Mouse (Mus musculus): Measurements from ENCODE around the gene Atp2a1.
"Not testable (repeated sequence)": the region's sequence is repeated elsewhere in the genome, so short reads cannot be mapped to it uniquely, and the experiment has no call there.

Atp2a1 gene

GRCm38 (mm10) chr7:126402518-126402917 lies 60.4 kb downstream of the Atp2a1 start:
- DNase-seq = not testable (repeated sequence)

GRCm38 (mm10) chr7:126399548-126399947 lies 63.4 kb downstream of the Atp2a1 start:
- DNase-seq = peak; percentile 84 to 96

GRCm38 (mm10) chr7:126397822-126398221 lies 65.1 kb downstream of the Atp2a1 start:
- DNase-seq = no peak

DNA sequence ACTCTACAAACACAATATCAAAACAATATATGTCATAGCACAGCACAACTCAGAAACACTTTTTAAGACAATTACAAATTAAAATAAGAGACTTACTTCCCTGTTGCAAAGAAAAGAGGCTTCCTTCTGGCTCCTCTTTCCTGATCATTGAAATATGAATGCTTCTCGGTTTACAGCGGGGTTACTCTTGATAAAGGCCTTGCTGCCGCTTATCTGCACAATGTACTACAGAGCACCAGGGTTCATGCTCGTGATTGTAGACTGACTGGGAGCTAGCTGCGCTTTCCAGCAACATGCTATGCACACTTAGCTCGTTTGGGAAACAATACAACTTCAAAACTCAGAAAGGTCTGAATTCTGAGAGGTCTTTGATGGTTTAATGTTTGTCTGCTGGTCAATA lies 65.7 kb downstream of the Atp2a1 start:
- DNase-seq = no peak

DNA sequence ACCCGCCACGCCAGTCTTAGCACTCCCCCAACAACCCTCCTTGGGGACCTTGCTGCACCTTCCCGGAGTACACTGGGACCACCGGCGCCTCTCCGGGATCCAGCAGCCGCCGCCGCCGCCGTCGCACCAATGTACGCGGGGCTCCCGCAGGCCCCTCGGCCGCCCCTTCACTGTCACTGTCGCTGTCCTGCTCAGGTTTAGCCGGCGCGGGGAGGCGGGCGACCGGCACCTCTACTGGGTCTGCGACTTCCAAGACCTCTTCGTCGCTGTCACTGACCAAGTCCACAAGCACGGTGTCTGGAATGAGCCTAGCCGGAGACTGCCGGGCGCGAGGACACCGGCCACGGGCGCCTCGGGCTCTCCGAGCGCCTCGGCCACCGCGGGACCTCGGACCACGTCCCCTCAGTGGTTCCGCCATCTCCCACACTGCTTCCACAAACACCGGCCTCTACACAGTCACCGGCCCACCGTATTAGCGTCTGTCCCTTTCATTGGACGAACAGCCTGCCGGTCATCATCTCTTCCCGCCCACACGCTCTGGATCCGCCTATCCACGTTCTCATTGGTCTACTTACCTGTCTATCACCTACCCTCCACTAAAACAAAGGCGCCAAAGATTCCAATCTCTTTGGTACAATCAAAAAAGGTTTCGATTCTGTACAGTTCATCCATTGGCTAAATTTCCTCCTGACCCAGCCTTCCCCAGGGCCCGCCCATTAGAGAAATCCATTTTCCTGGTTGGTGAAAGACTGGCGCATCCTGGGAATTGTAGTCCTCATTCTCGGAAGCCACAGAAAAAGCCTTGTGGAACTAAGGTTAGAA lies 66.4 kb downstream of the Atp2a1 start, which contains the start of gene Nfatc2ip:
Nfatc2ip (minus strand) TSS at position 440 of the 822 bp plus-strand sequence.
- DNase-seq = peak; percentile 92 to 98
